In the genomic region with DNA sequence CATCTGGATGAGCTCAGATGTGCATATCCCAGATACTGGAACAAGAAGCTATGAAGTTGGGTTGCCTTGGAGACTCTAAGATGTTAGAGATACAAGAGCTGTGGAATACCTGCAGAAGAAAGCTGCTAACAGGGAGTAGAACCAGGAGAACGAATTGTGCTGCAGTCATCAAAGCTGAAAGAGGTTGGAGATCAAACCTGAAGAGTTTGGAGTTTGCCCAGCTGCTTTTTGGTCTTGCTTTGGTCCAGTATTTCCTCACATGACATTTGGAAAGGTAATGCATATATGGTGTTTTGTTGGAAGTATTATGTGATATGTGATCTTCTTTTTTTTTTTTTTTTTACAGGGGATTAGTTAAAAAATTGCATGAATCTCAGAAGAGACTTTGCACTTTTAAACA, we compare ENCODE assay signal across 35 mouse cellular contexts. TPM values are rescaled to one million over a fixed set of nuclear protein-coding genes. Genes with fewer than 3 reads are reported as not detected.
"Had no signal": no experiment of that assay in that cellular context is flagged by ENCODE, and none has a peak within 500 bp of the region (broad histone marks: within the 10 kb centered on the region; RNA-seq: fewer than 3 reads in every experiment).

No protein-coding gene starts in this region.

- H3K4me3 ChIP-seq: gastrocnemius, adult 2 months; heart, embryonic 10.5 days; heart, embryonic 12.5 days; hindbrain, embryonic 10.5 days; hindbrain, embryonic 12.5 days; intestine, embryonic 15.5 days; layer of hippocampus, adult 2 months; left cerebral cortex, adult 2 months; limb, embryonic 10.5 days; limb, embryonic 12.5 days; liver, embryonic 13.5 days; liver, embryonic 15.5 days had no signal

- H3K4me2 ChIP-seq: heart, embryonic 12.5 days; hindbrain, embryonic 12.5 days; hindbrain, embryonic 14.5 days; intestine, embryonic 15.5 days; limb, embryonic 12.5 days; liver, embryonic 13.5 days; liver, embryonic 15.5 days had no signal

- ATAC-seq: hindbrain, embryonic 16.5 days; inflammation-experienced regulatory T-cells, adult 6 months; intestine, embryonic 15.5 days; intestine, postnatal 0 days had no signal

- H3K27me3 ChIP-seq: heart, embryonic 12.5 days; hindbrain, embryonic 12.5 days; intestine, embryonic 15.5 days; limb, embryonic 12.5 days; liver, embryonic 13.5 days; liver, embryonic 15.5 days had no signal

- H3K9ac ChIP-seq: heart, embryonic 12.5 days; hindbrain, embryonic 12.5 days; hindbrain, embryonic 14.5 days; intestine, embryonic 15.5 days; limb, embryonic 12.5 days; liver, embryonic 13.5 days; liver, embryonic 15.5 days had no signal

- H3K27ac ChIP-seq: gastrocnemius, adult 2 months; heart, embryonic 10.5 days; hindbrain, embryonic 10.5 days; hindbrain, embryonic 12.5 days; hindbrain, embryonic 14.5 days; intestine, embryonic 15.5 days; kidney, postnatal 0 days; layer of hippocampus, adult 2 months; left cerebral cortex, adult 2 months; limb, embryonic 10.5 days; limb, embryonic 12.5 days; liver, embryonic 13.5 days; liver, embryonic 15.5 days had no signal

- DNase-seq: gastrocnemius, adult 2 months; gastrocnemius, postnatal 10 days; gastrocnemius, postnatal 25 days; heart, adult 18-20 months; heart, postnatal 10 days; heart, postnatal 4 days; kidney, postnatal 14 days; kidney, postnatal 4 days; liver; liver, embryonic 13.5 days had no signal

- H3K4me1 ChIP-seq: heart, embryonic 10.5 days; heart, embryonic 12.5 days; hindbrain, embryonic 10.5 days; hindbrain, embryonic 12.5 days; intestine, embryonic 15.5 days; limb, embryonic 10.5 days; limb, embryonic 12.5 days; liver, embryonic 13.5 days; liver, embryonic 15.5 days had no signal

- H3K9me3 ChIP-seq: heart, embryonic 10.5 days; hindbrain, embryonic 12.5 days; intestine, embryonic 15.5 days; limb, embryonic 10.5 days; limb, embryonic 12.5 days; liver, embryonic 13.5 days; liver, embryonic 15.5 days had no signal

RNA-seq across cellular contexts. Expression of a gene that starts 37.5 kb away (rescaled TPM):
- total RNA-seq: gastrocnemius, adult 2 months; gastrocnemius, postnatal 10 days; gastrocnemius, postnatal 25 days; granulocyte monocyte progenitor cell, adult 5-6 weeks; heart, adult 18-20 months; heart, adult 8-10 months; heart, postnatal 10 days; heart, postnatal 25 days; heart, postnatal 4 days; layer of hippocampus, adult 2 months; layer of hippocampus, postnatal 25 days; left cerebral cortex, adult 2 months; left cerebral cortex, postnatal 36 days had no signal

RNA-seq across cellular contexts. Expression of a gene that starts 57.2 kb away (rescaled TPM):
- total RNA-seq: gastrocnemius, adult 2 months; gastrocnemius, postnatal 10 days; gastrocnemius, postnatal 25 days; gastrocnemius, postnatal 4 days; granulocyte monocyte progenitor cell, adult 5-6 weeks; heart, adult 18-20 months; heart, adult 8-10 months; heart, postnatal 10 days; heart, postnatal 25 days; heart, postnatal 4 days; layer of hippocampus, adult 2 months; layer of hippocampus, postnatal 10 days; layer of hippocampus, postnatal 25 days had no signal
- polyA plus RNA-seq: heart, embryonic 10.5 days; heart, embryonic 12.5 days; heart, embryonic 14.5 days; heart, embryonic 16.5 days; hindbrain, embryonic 12.5 days; hindbrain, embryonic 14.5 days; hindbrain, embryonic 16.5 days; inflammation-experienced regulatory T-cells, adult 6 months; intestine, embryonic 15.5 days; intestine, postnatal 0 days; kidney, postnatal 0 days; limb, embryonic 10.5 days; limb, embryonic 12.5 days; limb, embryonic 14.5 days; liver, embryonic 13.5 days; liver, embryonic 15.5 days had no signal
